Mouse (Mus musculus): ENCODE data around the gene Mup5. TPM values are rescaled to one million over a fixed set of nuclear protein-coding genes. Genes with fewer than 3 reads are reported as not detected.

Gene Mup5
- polyA plus RNA-seq, 1 experiment = not detected

Other genes starting within 250 kb of the Mup5 start
- gene Mup17, start 239.4 kb downstream of the Mup5 start, polyA plus RNA-seq (2012; rRNA removed) = not detected in 2 replicates
- not detected in 2 replicates for gene Mup18, start 161.1 kb downstream of the Mup5 start, polyA plus RNA-seq (2012; rRNA removed)
- gene Mup19, start 53.0 kb downstream of the Mup5 start, polyA plus RNA-seq (2012; rRNA removed) = not detected in 2 replicates
- not detected in 2 replicates for gene Mup20, start 218.9 kb upstream of the Mup5 start, polyA plus RNA-seq (2012; rRNA removed)